Mouse (Mus musculus) hindbrain, embryonic 11.5 days (tissue): Measurements from ENCODE around the gene Zdhhc19. TPM values are rescaled to one million over a fixed set of nuclear protein-coding genes. Genes with fewer than 3 reads are reported as not detected.

Source experiments
- ATAC-seq: fragments of 200-750 bp; cut with Nextera tagmentation; 2 replicates; pipeline ENCODE4 v1.8.0; 2017; ENCODE audit warnings: mild to moderate bottlenecking, moderate TSS enrichment, moderate library complexity; ENCODE audit not compliant: low FRiP score
- DNase-seq: peaks from one replicate; pipeline ENCODE4 v3.0.0-alpha.2; 2015; ENCODE audit warnings: low spot score
- H3K27ac ChIP-seq: fragments of 300-500 bp; sonication (generic); 2 replicates; pipeline ENCODE4 v1.5.1; 2014; ENCODE audit warnings: mild to moderate bottlenecking, low read depth, low read length
- H3K27me3 ChIP-seq: fragments of 300-500 bp; sonication (generic); 2 replicates; pipeline ENCODE4 v1.6.1; 2014; ENCODE audit warnings: mild to moderate bottlenecking, low read length, moderate library complexity, mixed read lengths; ENCODE audit not compliant: control insufficient read depth, insufficient read depth
- H3K36me3 ChIP-seq: fragments of 300-500 bp; sonication (generic); 2 replicates; pipeline ENCODE4 v1.6.1; 2014; ENCODE audit warnings: mild to moderate bottlenecking, low read length, moderate library complexity, mixed read lengths; ENCODE audit not compliant: control insufficient read depth, insufficient read depth
- H3K4me1 ChIP-seq: fragments of 300-500 bp; sonication (generic); replicated peaks from 2 replicates; pipeline ENCODE4 v1.6.1; 2014; ENCODE audit warnings: low read length, mixed read lengths; ENCODE audit not compliant: control insufficient read depth, insufficient read depth
- H3K4me2 ChIP-seq: fragments of 300-500 bp; sonication (generic); replicated peaks from 2 replicates; pipeline ENCODE4 v1.6.1; 2014; ENCODE audit warnings: mild to moderate bottlenecking, low read depth, low read length
- H3K4me3 ChIP-seq: fragments of 300-500 bp; sonication (generic); 2 replicates; pipeline ENCODE4 v1.5.1; 2014; ENCODE audit warnings: low read depth, low read length
- H3K9ac ChIP-seq: fragments of 300-500 bp; sonication (generic); 2 replicates; pipeline ENCODE4 v1.6.1; 2014; ENCODE audit warnings: low read depth, low read length
- H3K9me3 ChIP-seq: fragments of 300-500 bp; sonication (generic); 2 replicates; pipeline ENCODE4 v1.6.1; 2016; ENCODE audit warnings: low read length; ENCODE audit not compliant: control insufficient read depth
- WGBS: fragments of 180-500 bp; shearing (Covaris S2); extraction: QIAGEN DNeasy Blood & Tissue Kit; methylation state at CpG from one replicate; pipeline ENCODE4 v1.1.7; 2014; 5-methylcytosine and 5-hydroxymethylcytosine counted together
- polyA plus RNA-seq: library from polyadenylated mRNA; unstranded; fragments of >200 nt; fragmentation: Nextera tagmentation; extraction: Ambion mirVana; gene quantifications from 2 replicates; pipeline ENCODE4 v1.2.1, GENCODE M21; 2014

The Zdhhc19 gene
- polyA plus RNA-seq, 1 experiment from 2014 or later: not detected

DNA sequence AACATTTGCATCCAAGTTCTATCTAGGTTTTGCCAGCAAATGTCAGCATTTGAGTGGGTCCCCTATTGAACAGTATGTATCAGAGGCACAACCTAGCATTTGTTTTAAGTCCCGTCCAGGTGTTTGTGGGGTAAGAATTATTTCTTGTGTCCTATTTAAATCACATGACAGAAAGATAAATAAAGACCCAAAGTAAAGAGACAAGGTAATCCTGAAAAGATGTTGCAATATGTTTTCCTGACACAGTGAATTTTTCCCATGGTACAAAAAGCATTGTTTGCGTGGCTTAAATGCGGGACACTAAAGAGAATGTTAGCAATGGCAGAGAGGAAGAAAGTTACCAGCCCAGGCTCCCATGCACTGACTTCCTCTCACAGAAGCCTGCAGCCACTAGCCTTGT is 74.0 kb downstream of the Zdhhc19 start:
- Histone ChIP-seq H3K9me3 (no peaks in the 10 kb centered on the region), H3K36me3 (no peaks in the 10 kb centered on the region), H3K4me3 (no peak overlapping the region), H3K27ac (no peak overlapping the region), H3K27me3 (no peaks in the 10 kb centered on the region), H3K4me2 (no peak overlapping the region), H3K9ac (no peak overlapping the region), H3K4me1 (no peaks in the 10 kb centered on the region)
- 93% methylated on average over 3 of the region's 3 CpGs for WGBS
- DNase-seq (no peak), ATAC-seq (no peak)

DNA sequence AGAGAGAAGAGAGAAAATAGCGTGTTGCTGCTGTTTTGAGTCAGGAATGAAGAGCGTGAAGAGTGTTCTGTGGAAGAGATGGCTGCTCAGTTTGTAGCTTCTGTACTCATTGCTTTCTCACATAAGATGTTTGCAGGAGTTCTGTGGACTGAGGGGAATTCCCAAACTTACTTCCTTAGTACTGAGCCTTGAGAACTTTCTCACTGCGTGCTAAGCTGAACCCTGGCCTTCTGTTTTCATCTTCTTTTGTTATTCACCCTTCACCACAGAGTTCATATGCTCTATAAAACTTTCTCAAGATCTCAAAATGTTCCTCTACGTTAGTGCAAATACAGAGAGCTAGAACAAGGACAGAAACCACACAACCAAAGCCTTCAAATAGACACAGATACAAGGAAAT is 76.5 kb downstream of the Zdhhc19 start:
- no peaks in the 10 kb centered on the region for H3K36me3 ChIP-seq
- no peaks in the 10 kb centered on the region for H3K9me3 ChIP-seq
- no peaks in the 10 kb centered on the region for H3K4me1 ChIP-seq
- H3K9ac ChIP-seq: no peak overlapping the region
- H3K4me2 ChIP-seq: no peak overlapping the region
- H3K4me3 ChIP-seq: no peak overlapping the region
- no peak overlapping the region for H3K27ac ChIP-seq
- no peaks in the 10 kb centered on the region for H3K27me3 ChIP-seq
- 84% methylated on average over 4 of the region's 4 CpGs for WGBS
- ATAC-seq (no peak), DNase-seq (no peak)

DNA sequence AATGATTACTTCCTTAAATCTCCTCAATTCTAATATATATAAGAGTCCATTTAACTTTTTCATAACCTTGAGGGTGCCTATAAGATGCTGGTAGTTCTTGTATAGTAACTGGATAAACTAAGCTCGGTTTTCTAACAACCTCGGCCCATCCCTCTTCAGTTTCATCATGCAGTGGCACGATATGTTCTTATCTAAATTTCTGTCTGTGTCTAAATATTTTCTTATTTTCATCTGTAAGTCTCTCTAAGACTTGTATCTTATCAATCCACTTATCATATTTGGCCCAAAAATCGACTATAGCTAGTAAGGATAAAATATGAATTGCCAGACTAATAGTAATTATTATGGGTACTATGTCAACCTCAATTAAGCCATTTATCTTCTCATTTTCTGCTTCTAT is 90.4 kb downstream of the Zdhhc19 start:
- no peaks in the 10 kb centered on the region for H3K4me1 ChIP-seq
- ATAC-seq: no peak

DNA sequence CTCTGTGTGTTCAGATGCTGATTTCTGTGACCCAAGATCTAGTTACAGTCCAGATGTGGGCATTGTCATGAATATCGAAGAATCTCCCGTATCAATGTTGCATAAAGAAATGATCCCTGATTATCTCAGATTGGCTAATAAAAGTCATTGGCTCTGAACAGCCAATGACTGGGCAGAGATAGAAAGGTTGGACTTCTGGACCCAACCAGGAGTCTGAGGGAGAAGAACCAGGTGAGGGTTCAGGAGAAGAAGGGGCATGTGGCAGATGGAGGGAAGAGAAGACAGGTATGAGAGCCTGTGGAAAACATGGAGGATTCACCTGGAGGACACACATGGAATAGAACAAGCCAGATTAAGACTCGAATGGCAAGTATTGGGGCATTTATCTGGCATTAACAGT is 92.5 kb downstream of the Zdhhc19 start:
- H3K4me3 ChIP-seq: no peak overlapping the region
- H3K27me3 ChIP-seq: no peaks in the 10 kb centered on the region
- H3K36me3 ChIP-seq: no peaks in the 10 kb centered on the region
- no peaks in the 10 kb centered on the region for H3K4me1 ChIP-seq
- no peak for ATAC-seq
- WGBS: 92% methylated on average over 3 of the region's 3 CpGs
- DNase-seq: no peak
- H3K27ac ChIP-seq: no peak overlapping the region
- no peak overlapping the region for H3K9ac ChIP-seq
- H3K9me3 ChIP-seq: no peaks in the 10 kb centered on the region
- no peak overlapping the region for H3K4me2 ChIP-seq

More for the DNA sequence above, 90.4 kb downstream of the Zdhhc19 start:
- no peak for DNase-seq
- H3K9ac ChIP-seq: no peak overlapping the region
- no peaks in the 10 kb centered on the region for H3K27me3 ChIP-seq
- H3K36me3 ChIP-seq: no peaks in the 10 kb centered on the region
- H3K4me3 ChIP-seq: no peak overlapping the region
- H3K4me2 ChIP-seq: no peak overlapping the region
- no peak overlapping the region for H3K27ac ChIP-seq
- 89% methylated on average over 4 of the region's 4 CpGs for WGBS
- no peaks in the 10 kb centered on the region for H3K9me3 ChIP-seq

DNA sequence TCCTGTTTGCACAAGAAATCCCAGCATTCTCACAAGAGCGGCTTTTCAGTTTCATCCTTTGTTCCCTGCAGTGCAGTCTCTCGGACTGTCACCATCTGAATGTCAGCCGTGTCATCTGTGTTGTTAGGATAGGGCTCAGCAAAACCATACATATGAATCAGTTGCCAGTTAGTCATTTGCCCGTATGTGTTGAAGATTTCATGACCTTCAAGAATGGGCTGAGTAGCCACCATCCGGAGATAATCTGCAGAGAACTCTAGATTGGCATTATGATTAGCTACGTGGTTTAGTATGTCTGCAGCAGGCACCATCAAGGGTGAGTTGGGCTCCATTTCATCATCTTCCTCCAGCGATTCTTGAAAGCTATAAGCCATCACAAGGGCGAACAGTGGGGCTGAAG is 95.5 kb downstream of the Zdhhc19 start:
- Histone ChIP-seq H3K4me1 (no peaks in the 10 kb centered on the region), H3K4me3 (no peak overlapping the region), H3K9ac (no peak overlapping the region), H3K4me2 (no peak overlapping the region), H3K9me3 (no peaks in the 10 kb centered on the region), H3K27me3 (no peaks in the 10 kb centered on the region), H3K36me3 (no peaks in the 10 kb centered on the region), H3K27ac (no peak overlapping the region)
- no peak for DNase-seq
- WGBS: 86% methylated on average over 8 of the region's 8 CpGs
- ATAC-seq: no peak

DNA sequence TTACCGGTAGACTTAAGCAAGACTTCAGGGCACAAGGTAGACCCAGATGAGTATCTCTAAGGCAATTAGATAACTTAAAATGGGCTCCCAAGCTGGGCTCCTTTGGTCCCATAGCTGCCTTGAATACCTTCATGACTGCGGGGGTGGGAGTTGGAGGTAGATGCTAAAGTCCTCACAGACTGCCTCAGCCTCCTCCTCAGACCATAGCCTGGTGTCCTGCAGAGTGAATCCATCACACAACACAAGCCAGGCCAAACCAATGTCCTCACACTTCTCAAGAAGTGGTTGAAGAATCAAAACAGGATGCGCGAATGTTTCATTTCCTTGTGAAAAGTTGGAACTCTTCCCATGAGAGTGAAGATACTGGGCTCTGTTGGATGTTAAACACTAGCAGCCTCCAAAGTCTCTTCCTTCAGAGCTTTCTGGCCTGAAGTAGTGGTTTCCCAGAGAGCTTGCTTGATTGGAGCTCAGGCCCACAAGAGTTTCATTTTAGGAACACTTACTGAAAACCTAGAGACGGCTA is 97.3 kb downstream of the Zdhhc19 start:
- no peak for ATAC-seq
- no peak for DNase-seq
- Histone ChIP-seq H3K9ac (no peak overlapping the region), H3K27ac (no peak overlapping the region), H3K36me3 (no peaks in the 10 kb centered on the region), H3K9me3 (no peaks in the 10 kb centered on the region), H3K27me3 (no peaks in the 10 kb centered on the region), H3K4me1 (no peaks in the 10 kb centered on the region), H3K4me2 (no peak overlapping the region), H3K4me3 (no peak overlapping the region)
- 95% methylated on average over 5 of the region's 5 CpGs for WGBS

DNA sequence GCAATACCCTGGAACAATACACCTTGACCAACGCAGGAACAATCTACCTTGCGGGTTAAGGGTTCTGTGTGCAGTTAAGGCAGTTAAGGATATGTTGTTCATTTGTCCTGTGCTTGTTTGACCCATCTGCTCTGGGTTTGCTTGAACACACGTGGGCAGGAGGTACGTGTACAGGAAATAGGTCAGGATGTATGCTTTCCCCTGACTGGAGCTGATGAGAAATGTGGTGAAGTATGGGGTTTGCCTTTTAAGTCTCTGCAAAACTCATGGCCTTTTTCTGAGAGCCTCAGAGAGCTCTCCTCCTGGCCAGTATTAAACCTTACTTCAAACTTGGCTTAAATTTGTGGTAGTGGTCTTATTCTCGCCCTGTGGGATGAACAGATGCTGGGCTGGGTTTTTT is 97.9 kb downstream of the Zdhhc19 start:
- no peak overlapping the region for H3K9ac ChIP-seq
- 81% methylated on average over 5 of the region's 5 CpGs for WGBS
- no peak overlapping the region for H3K27ac ChIP-seq
- no peaks in the 10 kb centered on the region for H3K36me3 ChIP-seq
- H3K4me2 ChIP-seq: no peak overlapping the region
- H3K9me3 ChIP-seq: no peaks in the 10 kb centered on the region
- no peak overlapping the region for H3K4me3 ChIP-seq
- H3K27me3 ChIP-seq: no peaks in the 10 kb centered on the region
- ATAC-seq (no peak), DNase-seq (no peak)
- no peaks in the 10 kb centered on the region for H3K4me1 ChIP-seq

DNA sequence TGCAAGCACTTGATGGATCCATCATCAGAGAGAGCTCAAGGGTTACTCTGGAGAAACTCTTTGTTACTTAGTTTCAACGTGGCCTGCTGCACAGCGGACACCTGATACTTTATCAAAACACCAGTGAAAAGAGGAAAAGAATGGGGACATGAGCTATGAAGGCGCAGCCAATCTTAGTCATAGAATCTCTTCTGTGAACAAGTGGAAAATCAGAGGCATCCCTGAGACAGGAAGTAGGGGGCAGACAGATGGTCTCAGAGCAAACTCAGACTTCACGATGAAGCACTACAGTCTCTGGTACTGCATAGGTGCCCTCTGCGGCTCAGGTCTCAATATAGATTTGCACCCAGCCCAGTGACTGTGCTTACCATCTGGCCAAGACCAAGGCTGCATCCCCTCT is 98.6 kb downstream of the Zdhhc19 start:
- DNase-seq: no peak

DNA sequence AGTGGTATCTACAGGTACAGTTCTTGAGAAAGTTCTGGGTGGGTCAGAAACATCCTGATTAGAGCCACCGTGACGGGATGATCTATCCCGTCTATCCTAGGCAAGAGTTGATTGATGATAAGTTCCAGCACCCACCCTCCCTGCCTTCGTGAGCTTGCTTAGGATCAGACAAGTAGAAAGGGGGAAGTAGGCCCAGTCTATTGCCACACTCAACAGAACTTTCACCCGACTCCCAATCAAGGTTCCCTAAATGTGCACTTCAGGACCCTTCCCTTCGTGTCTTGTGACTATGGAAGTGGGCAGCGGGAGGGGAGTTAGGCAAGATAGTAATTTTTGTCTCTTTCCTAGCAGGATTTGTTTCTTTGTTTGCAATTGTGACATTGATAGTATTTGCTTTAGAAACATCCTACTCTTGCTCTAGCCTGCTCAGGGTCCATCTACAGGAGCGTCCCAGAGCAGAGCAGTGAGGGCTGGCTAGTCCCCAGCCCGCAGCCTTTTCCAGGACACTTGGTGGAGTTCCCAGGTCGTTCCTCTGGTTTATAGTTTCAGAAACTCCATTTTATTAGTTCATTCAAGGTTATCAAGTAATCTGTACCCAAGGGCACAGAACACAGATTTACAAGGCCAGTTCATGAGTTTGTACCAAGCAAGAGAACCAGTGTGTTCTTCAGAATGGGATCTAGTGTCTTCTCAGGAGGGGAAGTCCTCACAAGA is 99.2 kb downstream of the Zdhhc19 start:
- WGBS: 87% methylated on average over 10 of the region's 10 CpGs
- no peak for DNase-seq
- no peaks in the 10 kb centered on the region for H3K36me3 ChIP-seq

More for the DNA sequence above, 98.6 kb downstream of the Zdhhc19 start:
- ATAC-seq: no peak
- no peak overlapping the region for H3K27ac ChIP-seq
- H3K4me2 ChIP-seq: no peak overlapping the region
- no peaks in the 10 kb centered on the region for H3K36me3 ChIP-seq
- no peaks in the 10 kb centered on the region for H3K4me1 ChIP-seq
- H3K9ac ChIP-seq: no peak overlapping the region
- WGBS: 65% methylated on average over 5 of the region's 5 CpGs
- H3K4me3 ChIP-seq: no peak overlapping the region
- H3K9me3 ChIP-seq: no peaks in the 10 kb centered on the region
- H3K27me3 ChIP-seq: no peaks in the 10 kb centered on the region

More for the DNA sequence above, 99.2 kb downstream of the Zdhhc19 start:
- no peak overlapping the region for H3K9ac ChIP-seq
- H3K4me3 ChIP-seq: no peak overlapping the region
- no peak overlapping the region for H3K27ac ChIP-seq
- H3K4me1 ChIP-seq: no peaks in the 10 kb centered on the region
- no peaks in the 10 kb centered on the region for H3K27me3 ChIP-seq
- no peaks in the 10 kb centered on the region for H3K9me3 ChIP-seq
- ATAC-seq: no peak
- no peak overlapping the region for H3K4me2 ChIP-seq
